Mouse (Mus musculus): ENCODE measurements around the gene Rhd. TPM values are rescaled to one million over a fixed set of nuclear protein-coding genes. Genes with fewer than 3 reads are reported as not detected.

Gene Rhd
- polyA plus RNA-seq, 1 experiment from 2014 or later = 3.6 TPM

DNA sequence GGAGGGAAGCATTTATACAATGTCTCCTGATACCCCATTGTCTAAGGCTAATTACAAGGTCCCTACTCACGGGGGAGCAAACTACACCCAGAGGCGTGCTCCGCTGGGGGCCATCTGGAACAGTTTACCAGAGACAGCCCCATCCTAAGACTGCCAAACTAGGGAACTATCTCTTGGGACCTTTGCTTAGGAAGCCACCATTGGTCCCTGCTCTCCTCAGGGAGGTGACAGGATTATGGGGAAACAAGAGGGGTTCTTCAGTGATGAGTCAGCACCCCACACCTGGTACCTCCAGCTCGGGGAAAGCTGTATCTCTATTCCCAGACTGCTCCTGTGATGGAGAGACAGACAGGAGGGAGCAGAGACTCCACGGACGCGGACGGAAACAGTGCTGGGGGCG, 4.2 kb downstream of the Rhd start:
- Histone ChIP-seq H3K9ac (ENCODE audit: low read length) (no peak overlapping the region), H3K27ac (replicated peaks in 1 of 2; ENCODE audit: control insufficient read depth in 1 of 2, insufficient read depth in 1 of 2, low read depth in 2 of 2, low read length in 2 of 2) (no peak overlapping the region), H3K4me1 (ENCODE audit: control insufficient read depth in 2 of 2, insufficient read depth in 2 of 2, low read length in 2 of 2) (peaks cover 10 to 11% of the 10 kb centered on the region in 2 experiments; a peak in 2 of 4 replicates), H3K4me3 (ENCODE audit: control insufficient read depth in 1 of 2, insufficient read depth in 1 of 2, low read depth in 1 of 2, low read length in 2 of 2) (no peak overlapping the region), H3K27me3 (ENCODE audit: control insufficient read depth, insufficient read depth, low read length) (peaks cover 19% of the 10 kb centered on the region), H3K36me3 (ENCODE audit: control insufficient read depth, insufficient read depth, low read length) (no peaks in the 10 kb centered on the region), H3K4me2 (ENCODE audit: low read length) (no peak overlapping the region), H3K9me3 (ENCODE audit: control insufficient read depth, low read length) (no peaks in the 10 kb centered on the region)
- no peak for ATAC-seq (ENCODE audit: insufficient number of reproducible peaks, insufficient read depth, low FRiP score, low read depth)
- 22% methylated on average over 8 of the region's 9 CpGs for WGBS

DNA sequence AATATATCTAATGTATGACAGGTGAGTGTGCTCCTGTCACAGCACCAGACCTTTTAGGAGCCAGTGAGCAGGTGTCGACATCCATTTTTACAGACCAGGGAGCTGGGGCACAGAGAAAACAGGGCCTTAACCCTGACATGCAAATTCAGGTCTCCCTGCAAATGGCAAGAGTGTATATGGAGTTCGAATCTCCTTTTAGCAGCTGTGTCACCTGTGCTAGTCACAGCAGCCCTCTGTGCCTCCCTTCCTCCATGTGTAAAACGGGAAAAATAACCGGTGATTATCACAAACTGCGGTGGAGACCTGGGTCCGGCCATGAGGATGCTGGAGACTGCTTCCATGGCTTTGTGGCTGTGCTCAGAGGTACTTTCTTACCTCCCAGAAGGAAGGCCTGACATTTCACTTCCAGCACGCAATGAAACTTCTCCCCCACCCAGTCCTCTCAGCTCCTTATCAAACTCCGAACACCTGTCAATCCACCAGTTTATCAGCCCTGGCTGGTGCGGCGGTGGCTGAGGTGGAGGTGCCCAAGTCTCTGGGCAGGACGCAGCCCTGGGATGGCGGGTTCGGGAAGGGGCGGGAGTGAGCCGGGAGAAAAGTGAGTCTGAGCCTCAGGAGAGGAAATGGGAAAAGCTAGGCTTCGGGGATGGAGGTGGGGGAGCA, 4.9 kb downstream of the Rhd start:
- peaks cover 19% of the 10 kb centered on the region for H3K27me3 ChIP-seq (ENCODE audit: control insufficient read depth, insufficient read depth, low read length)
- H3K4me1 ChIP-seq (ENCODE audit: control insufficient read depth in 2 of 2, insufficient read depth in 2 of 2, low read length in 2 of 2) = peaks cover 10 to 11% of the 10 kb centered on the region in 2 experiments; a peak in 2 of 4 replicates
- WGBS = 8% methylated on average over 16 of the region's 16 CpGs
- no peak; the same call in 1 of the 2 replicates for ATAC-seq (ENCODE audit: insufficient number of reproducible peaks, insufficient read depth, low FRiP score, low read depth)
- no peaks in the 10 kb centered on the region for H3K9me3 ChIP-seq (ENCODE audit: control insufficient read depth, low read length)
- H3K4me2 ChIP-seq (ENCODE audit: low read length) = peak overlapping the region; percentile 58
- H3K27ac ChIP-seq (replicated peaks in 1 of 2; ENCODE audit: control insufficient read depth in 1 of 2, insufficient read depth in 1 of 2, low read depth in 2 of 2, low read length in 2 of 2) = no peak overlapping the region
- peak overlapping the region in 1 of 2 experiments; percentile 19; a peak in 2 of 4 replicates for H3K4me3 ChIP-seq (ENCODE audit: control insufficient read depth in 1 of 2, insufficient read depth in 1 of 2, low read depth in 1 of 2, low read length in 2 of 2)
- no peaks in the 10 kb centered on the region for H3K36me3 ChIP-seq (ENCODE audit: control insufficient read depth, insufficient read depth, low read length)
- peak overlapping the region; percentile 49 for H3K9ac ChIP-seq (ENCODE audit: low read length)

DNA sequence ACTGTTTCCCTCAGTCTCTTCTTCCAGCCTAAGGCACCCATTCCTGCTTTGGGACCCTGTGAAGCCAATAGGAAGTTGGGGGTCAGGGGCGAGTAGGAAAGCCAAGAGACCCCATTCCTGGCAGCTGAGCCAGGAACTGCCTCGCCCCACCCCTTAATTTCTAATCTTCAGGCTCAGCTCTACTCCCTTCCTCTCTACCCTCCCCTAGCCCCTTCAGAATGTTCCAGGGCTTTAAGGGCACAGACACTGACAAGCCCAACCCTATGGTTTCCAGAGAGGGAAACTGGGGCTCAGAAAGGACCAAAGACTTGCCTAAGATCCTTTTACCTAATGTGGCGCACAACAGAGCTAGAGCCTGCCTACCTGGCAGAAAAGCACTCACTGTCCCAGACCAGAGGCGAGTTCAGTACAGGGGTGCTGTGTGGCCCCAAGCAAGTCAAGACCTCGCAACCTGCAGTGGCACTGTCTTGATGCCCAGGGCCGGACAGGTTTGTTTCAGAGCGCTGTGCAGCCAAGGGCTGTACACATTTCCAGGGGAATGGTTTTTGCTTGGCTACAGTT, 5.6 kb downstream of the Rhd start:
- Histone ChIP-seq H3K27me3 (ENCODE audit: control insufficient read depth, insufficient read depth, low read length) (peaks cover 19% of the 10 kb centered on the region), H3K27ac (replicated peaks in 1 of 2; ENCODE audit: control insufficient read depth in 1 of 2, insufficient read depth in 1 of 2, low read depth in 2 of 2, low read length in 2 of 2) (no peak overlapping the region), H3K9ac (ENCODE audit: low read length) (peak overlapping the region; percentile 49), H3K36me3 (ENCODE audit: control insufficient read depth, insufficient read depth, low read length) (no peaks in the 10 kb centered on the region), H3K4me3 (ENCODE audit: control insufficient read depth in 1 of 2, insufficient read depth in 1 of 2, low read depth in 1 of 2, low read length in 2 of 2) (peak overlapping the region in 1 of 2 experiments; percentile 19; a peak in 2 of 4 replicates), H3K9me3 (ENCODE audit: control insufficient read depth, low read length) (no peaks in the 10 kb centered on the region), H3K4me1 (ENCODE audit: control insufficient read depth in 2 of 2, insufficient read depth in 2 of 2, low read length in 2 of 2) (peaks cover 8 to 11% of the 10 kb centered on the region in 2 experiments; a peak in 2 of 4 replicates), H3K4me2 (ENCODE audit: low read length) (peak overlapping the region; percentile 58)
- WGBS = 55% methylated on average over 6 of the region's 7 CpGs
- ATAC-seq (ENCODE audit: insufficient number of reproducible peaks, insufficient read depth, low FRiP score, low read depth) = 0 out of 2 replicates have a peak, but pooled peaks have one; percentile 37

DNA sequence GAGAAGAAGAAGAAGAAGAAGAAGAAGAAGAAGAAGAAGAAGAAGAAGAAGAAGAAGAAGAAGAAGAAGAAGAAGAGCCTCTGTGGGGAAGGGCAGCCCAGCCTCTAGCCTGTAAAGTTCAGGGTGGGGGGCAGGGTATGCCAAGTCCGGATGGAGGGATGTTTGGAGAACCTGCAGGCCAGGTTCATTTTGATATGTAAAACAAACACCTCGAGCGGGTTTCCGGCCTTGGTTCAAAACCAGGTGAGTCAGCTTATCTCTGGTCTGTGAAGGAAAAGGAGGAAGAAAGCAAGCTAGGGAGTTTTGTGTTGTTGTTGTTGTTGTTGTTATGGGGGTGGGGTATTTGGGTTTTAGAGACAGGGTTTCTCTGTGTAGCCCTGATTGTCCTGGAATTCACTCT, 7.1 kb downstream of the Rhd start:
- H3K36me3 ChIP-seq (ENCODE audit: control insufficient read depth, insufficient read depth, low read length) = no peaks in the 10 kb centered on the region
- no peak overlapping the region for H3K4me2 ChIP-seq (ENCODE audit: low read length)
- H3K4me1 ChIP-seq (ENCODE audit: control insufficient read depth in 2 of 2, insufficient read depth in 2 of 2, low read length in 2 of 2) = peaks cover 8 to 11% of the 10 kb centered on the region in 2 experiments; a peak in 2 of 4 replicates
- no peak for ATAC-seq (ENCODE audit: insufficient number of reproducible peaks, insufficient read depth, low FRiP score, low read depth)
- H3K9me3 ChIP-seq (ENCODE audit: control insufficient read depth, low read length) = no peaks in the 10 kb centered on the region
- peaks cover 19% of the 10 kb centered on the region for H3K27me3 ChIP-seq (ENCODE audit: control insufficient read depth, insufficient read depth, low read length)
- no peak overlapping the region for H3K9ac ChIP-seq (ENCODE audit: low read length)
- H3K4me3 ChIP-seq (ENCODE audit: control insufficient read depth in 1 of 2, insufficient read depth in 1 of 2, low read depth in 1 of 2, low read length in 2 of 2) = no peak overlapping the region
- H3K27ac ChIP-seq (replicated peaks in 1 of 2; ENCODE audit: control insufficient read depth in 1 of 2, insufficient read depth in 1 of 2, low read depth in 2 of 2, low read length in 2 of 2) = no peak overlapping the region
- 40% methylated on average over 4 of the region's 4 CpGs for WGBS

DNA sequence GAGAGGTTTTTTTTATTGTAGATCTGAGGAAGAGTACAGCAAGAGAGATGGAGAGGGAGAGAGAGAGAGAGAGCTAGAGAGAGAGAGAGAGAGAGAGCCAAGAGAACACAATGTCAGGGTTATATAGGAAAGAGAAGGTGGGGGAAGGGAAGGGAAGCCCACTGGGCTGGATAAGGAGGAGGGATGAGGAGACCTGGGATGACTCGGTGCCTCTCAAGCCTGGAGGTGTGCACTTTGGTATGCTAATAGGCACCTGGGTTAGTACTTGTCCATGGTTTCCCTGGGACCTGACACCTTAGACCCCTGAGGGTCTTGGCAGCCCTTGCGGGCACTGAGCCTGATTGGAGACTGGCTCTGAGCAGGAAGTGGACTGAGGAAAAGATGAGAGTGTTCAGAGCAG, 7.6 kb downstream of the Rhd start:
- ATAC-seq (ENCODE audit: insufficient number of reproducible peaks, insufficient read depth, low FRiP score, low read depth) = no peak
- H3K4me2 ChIP-seq (ENCODE audit: low read length) = no peak overlapping the region
- peaks cover 19% of the 10 kb centered on the region for H3K27me3 ChIP-seq (ENCODE audit: control insufficient read depth, insufficient read depth, low read length)
- H3K4me1 ChIP-seq (ENCODE audit: control insufficient read depth in 2 of 2, insufficient read depth in 2 of 2, low read length in 2 of 2) = peaks cover 8 to 11% of the 10 kb centered on the region in 2 experiments; a peak in 2 of 4 replicates
- H3K9ac ChIP-seq (ENCODE audit: low read length) = no peak overlapping the region
- H3K27ac ChIP-seq (replicated peaks in 1 of 2; ENCODE audit: control insufficient read depth in 1 of 2, insufficient read depth in 1 of 2, low read depth in 2 of 2, low read length in 2 of 2) = no peak overlapping the region
- no peaks in the 10 kb centered on the region for H3K36me3 ChIP-seq (ENCODE audit: control insufficient read depth, insufficient read depth, low read length)
- no peak overlapping the region for H3K4me3 ChIP-seq (ENCODE audit: control insufficient read depth in 1 of 2, insufficient read depth in 1 of 2, low read depth in 1 of 2, low read length in 2 of 2)
- H3K9me3 ChIP-seq (ENCODE audit: control insufficient read depth, low read length) = no peaks in the 10 kb centered on the region
- 29% methylated on average over 2 of the region's 2 CpGs for WGBS

DNA sequence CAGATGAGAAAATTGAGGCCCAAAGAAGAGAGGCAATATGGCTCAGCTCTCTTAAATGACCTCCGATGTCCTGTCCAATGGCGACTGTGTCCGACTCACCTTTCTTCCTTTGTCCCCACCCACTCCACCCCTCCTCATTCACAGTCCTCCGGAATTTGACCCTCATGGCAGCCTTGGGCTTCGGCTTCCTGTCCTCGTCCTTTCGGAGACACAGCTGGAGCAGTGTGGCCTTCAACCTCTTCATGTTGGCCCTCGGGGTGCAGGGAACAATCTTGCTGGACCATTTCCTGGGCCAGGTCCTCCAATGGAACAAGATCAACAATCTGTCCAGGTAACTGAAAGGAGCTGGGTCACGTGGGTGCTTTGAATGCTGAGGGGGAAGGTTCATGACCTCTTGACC, 11.8 kb downstream of the Rhd start:
- Histone ChIP-seq H3K9ac (ENCODE audit: low read length) (no peak overlapping the region), H3K9me3 (ENCODE audit: control insufficient read depth, low read length) (no peaks in the 10 kb centered on the region), H3K27ac (replicated peaks in 1 of 2; ENCODE audit: control insufficient read depth in 1 of 2, insufficient read depth in 1 of 2, low read depth in 2 of 2, low read length in 2 of 2) (no peak overlapping the region), H3K4me1 (ENCODE audit: control insufficient read depth in 2 of 2, insufficient read depth in 2 of 2, low read length in 2 of 2) (peaks cover 3 to 5% of the 10 kb centered on the region in 2 experiments; a peak in 2 of 4 replicates), H3K4me3 (ENCODE audit: control insufficient read depth in 1 of 2, insufficient read depth in 1 of 2, low read depth in 1 of 2, low read length in 2 of 2) (no peak overlapping the region), H3K4me2 (ENCODE audit: low read length) (no peak overlapping the region), H3K36me3 (ENCODE audit: control insufficient read depth, insufficient read depth, low read length) (no peaks in the 10 kb centered on the region), H3K27me3 (ENCODE audit: control insufficient read depth, insufficient read depth, low read length) (no peaks in the 10 kb centered on the region)
- ATAC-seq (ENCODE audit: insufficient number of reproducible peaks, insufficient read depth, low FRiP score, low read depth) = no peak
- 83% methylated on average over 9 of the region's 9 CpGs for WGBS

DNA sequence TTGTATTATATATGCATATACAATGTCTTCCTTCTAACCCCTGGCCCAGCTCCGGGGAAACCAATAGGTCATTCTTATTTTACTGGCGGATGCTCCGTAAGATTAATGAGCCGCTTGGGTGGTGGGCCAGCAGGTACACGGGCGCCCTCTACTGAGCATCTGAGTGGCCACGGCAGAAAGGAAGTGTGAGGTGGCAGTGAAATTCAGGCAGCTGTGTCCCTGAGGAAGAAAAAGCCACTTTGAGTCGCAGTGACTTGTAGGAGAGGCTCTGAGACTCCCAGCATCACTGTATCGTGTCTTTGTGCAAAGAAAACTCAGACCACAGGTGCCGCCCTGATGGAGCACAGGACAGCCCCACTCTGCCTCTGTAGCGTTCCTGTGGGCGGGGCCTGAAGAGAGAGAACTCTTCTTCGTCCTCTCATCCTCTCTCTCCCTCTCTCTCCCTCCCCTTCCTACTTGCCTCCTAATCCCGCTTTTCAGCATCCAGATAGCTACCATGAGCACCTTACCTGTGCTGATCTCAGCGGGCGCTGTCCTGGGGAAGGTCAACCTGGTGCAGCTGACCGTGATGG, 15.2 kb downstream of the Rhd start:
- H3K4me3 ChIP-seq (ENCODE audit: control insufficient read depth in 1 of 2, insufficient read depth in 1 of 2, low read depth in 1 of 2, low read length in 2 of 2) = peak overlapping the region; percentile 31 to 53
- H3K27me3 ChIP-seq (ENCODE audit: control insufficient read depth, insufficient read depth, low read length) = no peaks in the 10 kb centered on the region
- WGBS = 5% methylated on average over 17 of the region's 17 CpGs
- no peak overlapping the region for H3K27ac ChIP-seq (replicated peaks in 1 of 2; ENCODE audit: control insufficient read depth in 1 of 2, insufficient read depth in 1 of 2, low read depth in 2 of 2, low read length in 2 of 2)
- H3K36me3 ChIP-seq (ENCODE audit: control insufficient read depth, insufficient read depth, low read length) = no peaks in the 10 kb centered on the region
- H3K9me3 ChIP-seq (ENCODE audit: control insufficient read depth, low read length) = no peaks in the 10 kb centered on the region
- peak overlapping the region; percentile 64 for H3K4me2 ChIP-seq (ENCODE audit: low read length)
- peak overlapping the region; percentile 42; the same call in 1 of the 2 replicates for H3K9ac ChIP-seq (ENCODE audit: low read length)
- H3K4me1 ChIP-seq (ENCODE audit: control insufficient read depth in 2 of 2, insufficient read depth in 2 of 2, low read length in 2 of 2) = peaks cover 12 to 14% of the 10 kb centered on the region in 2 experiments; a peak in 3 of 4 replicates
- no peak for ATAC-seq (ENCODE audit: insufficient number of reproducible peaks, insufficient read depth, low FRiP score, low read depth)
